Mouse (Mus musculus) liver, embryonic 14.5 days (tissue): Measurements from ENCODE around the gene Ubap2. TPM values are rescaled to one million over a fixed set of nuclear protein-coding genes. Genes with fewer than 3 reads are reported as not detected.

Experiments
- ATAC-seq: fragments of 200-750 bp; cut with Nextera tagmentation; 2 replicates; pipeline ENCODE4 v1.8.0; 2017; ENCODE audit warnings: moderate number of reproducible peaks, mild to moderate bottlenecking, moderate library complexity; ENCODE audit not compliant: insufficient read depth
- DNase-seq, 3 experiments: peaks; one replicate each; pipeline ENCODE4 v3.0.0-alpha.2; 2012 to 2013; ENCODE audit warnings: low read depth in 3 of 3, low spot score in 3 of 3
- H3K27ac ChIP-seq: fragments of 300-500 bp; sonication (generic); 2 replicates; pipeline ENCODE4 v1.5.1; 2014; ENCODE audit warnings: moderate library complexity, mild to moderate bottlenecking, control low read depth, inconsistent platforms
- H3K27me3 ChIP-seq: fragments of 300-500 bp; sonication (generic); 2 replicates; pipeline ENCODE4 v1.6.1; 2014; ENCODE audit warnings: mild to moderate bottlenecking, low read length, moderate library complexity; ENCODE audit not compliant: control insufficient read depth, insufficient read depth
- H3K36me3 ChIP-seq: fragments of 300-500 bp; sonication (generic); replicated peaks from 2 replicates; pipeline ENCODE4 v1.6.1; 2014; ENCODE audit warnings: low read depth; ENCODE audit not compliant: control insufficient read depth, insufficient read depth
- H3K4me1 ChIP-seq, 2 experiments: fragments of 200-500 bp in 1 of 2; fragments of 300-500 bp in 1 of 2; sonication (generic) in 1 of 2; replicated peaks; 2 replicates each; pipeline ENCODE4 v1.6.1; 2012 to 2014; ENCODE audit warnings: antibody characterized with exemption in 1 of 2, inconsistent platforms in 1 of 2, low read length in 1 of 2; ENCODE audit not compliant: control insufficient read depth in 2 of 2, insufficient read depth in 2 of 2
- H3K4me2 ChIP-seq: fragments of 300-500 bp; sonication (generic); 2 replicates; pipeline ENCODE4 v1.6.1; 2014; ENCODE audit warnings: low read depth, mild to moderate bottlenecking, control low read depth, moderate library complexity
- H3K4me3 ChIP-seq, 2 experiments: fragments of 200-500 bp in 1 of 2; fragments of 300-500 bp in 1 of 2; sonication (generic) in 1 of 2; 2 replicates each; pipeline ENCODE4 v1.5.1; 2012 to 2014; ENCODE audit warnings: low read depth in 2 of 2, low read length in 2 of 2, mild to moderate bottlenecking in 2 of 2, control low read depth in 1 of 2, inconsistent platforms in 1 of 2, moderate library complexity in 1 of 2; ENCODE audit not compliant: insufficient read depth in 1 of 2
- H3K9ac ChIP-seq: fragments of 300-500 bp; sonication (generic); replicated peaks from 2 replicates; pipeline ENCODE4 v1.6.1; 2014; ENCODE audit warnings: mild to moderate bottlenecking, control low read depth, moderate library complexity
- H3K9me3 ChIP-seq: fragments of 300-500 bp; sonication (generic); 2 replicates; pipeline ENCODE4 v1.6.1; 2016; ENCODE audit warnings: low read length, mixed read lengths; ENCODE audit not compliant: control insufficient read depth
- CTCF ChIP-seq: IDR thresholded peaks from 2 replicates; pipeline ENCODE4 v1.5.1; 2016; ENCODE audit warnings: antibody characterized with exemption, low read depth, control low read depth
- EP300 ChIP-seq: IDR thresholded peaks from 2 replicates; pipeline ENCODE4 v1.6.1; 2016; ENCODE audit warnings: antibody characterized with exemption, low read depth
- WGBS: fragments of 180-500 bp; shearing (Covaris S2); extraction: QIAGEN DNeasy Blood & Tissue Kit; methylation state at CpG from one replicate; pipeline ENCODE4 v1.1.7; 2014; ENCODE audit not compliant: insufficient replicate concordance; 5-methylcytosine and 5-hydroxymethylcytosine counted together
- polyA plus RNA-seq, 2 experiments: library from polyadenylated mRNA; depleted of rRNA in 1 of 2; stranded (reverse) in 1 of 2; unstranded in 1 of 2; fragments of >200 nt; fragmentation: Nextera tagmentation in 1 of 2; extraction: Ambion mirVana in 1 of 2; gene quantifications; 2 replicates each; pipeline versions ENCODE4 v1.2.1 to v1.2.3; 2012 to 2014

The Ubap2 gene
- polyA plus RNA-seq, 2 experiments: 17.2 to 17.7 TPM

GRCm38 (mm10) chr4:41151186-41151585, 123.8 kb downstream of the Ubap2 start:
- Histone ChIP-seq H3K4me3 (no peak overlapping the region), H3K27ac (no peak overlapping the region), H3K9ac (no peak overlapping the region), H3K36me3 (no peaks in the 10 kb centered on the region; the same call in 1 of the 2 replicates), H3K4me2 (no peak overlapping the region), H3K4me1 (peaks cover 0 to under 1% of the 10 kb centered on the region in 2 experiments; a peak in 1 of 4 replicates), H3K9me3 (no peaks in the 10 kb centered on the region), H3K27me3 (no peaks in the 10 kb centered on the region)
- WGBS: 84% methylated on average over 7 of the region's 7 CpGs
- TF ChIP-seq CTCF (no peak), EP300 (no peak)
- no peak for DNase-seq
- no peak for ATAC-seq

GRCm38 (mm10) chr4:41149891-41150290, 125.1 kb downstream of the Ubap2 start:
- WGBS: 65% methylated on average over 3 of the region's 3 CpGs

More at GRCm38 (mm10) chr4:41149891-41150290, 125.1 kb downstream of the Ubap2 start:
- Histone ChIP-seq H3K27me3 (no peaks in the 10 kb centered on the region), H3K27ac (no peak overlapping the region), H3K4me3 (no peak overlapping the region), H3K9ac (no peak overlapping the region), H3K36me3 (no peaks in the 10 kb centered on the region; the same call in 1 of the 2 replicates), H3K4me2 (no peak overlapping the region), H3K4me1 (no peaks in the 10 kb centered on the region; a peak in 1 of 4 replicates), H3K9me3 (no peaks in the 10 kb centered on the region)
- TF ChIP-seq CTCF (no peak), EP300 (no peak)
- no peak for DNase-seq
- ATAC-seq: no peak

Other genes with a start within 250 kb of the Ubap2 start
- gene Aqp7, start 227.0 kb downstream of the Ubap2 start, polyA plus RNA-seq (2012; rRNA removed): 1.1 and 1.4 TPM in 2 replicates
- 0.50 and 0.59 TPM in 2 replicates for gene Aqp7, start 227.0 kb downstream of the Ubap2 start, polyA plus RNA-seq (2014; fragmentation: Nextera tagmentation; extraction: Ambion mirVana)
- 15.6 and 18.3 TPM in 2 replicates for gene Aqp3, start 177.0 kb downstream of the Ubap2 start, polyA plus RNA-seq (2012; rRNA removed)
- 5.8 and 8.7 TPM in 2 replicates for gene Aqp3, start 177.0 kb downstream of the Ubap2 start, polyA plus RNA-seq (2014; fragmentation: Nextera tagmentation; extraction: Ambion mirVana)
- gene Nol6, start 150.7 kb downstream of the Ubap2 start, polyA plus RNA-seq (2012; rRNA removed): 9.4 and 9.5 TPM in 2 replicates
- 8.5 and 10.2 TPM in 2 replicates for gene Nol6, start 150.7 kb downstream of the Ubap2 start, polyA plus RNA-seq (2014; fragmentation: Nextera tagmentation; extraction: Ambion mirVana)
- gene Ube2r2, start 139.4 kb downstream of the Ubap2 start, polyA plus RNA-seq (2012; rRNA removed): 14.7 and 44.4 TPM in 2 replicates
- gene Ube2r2, start 139.4 kb downstream of the Ubap2 start, polyA plus RNA-seq (2014; fragmentation: Nextera tagmentation; extraction: Ambion mirVana): 31.9 and 38.4 TPM in 2 replicates
- 26.2 and 30.8 TPM in 2 replicates for gene Dcaf12, start 39.7 kb upstream of the Ubap2 start, polyA plus RNA-seq (2012; rRNA removed)
- 47.3 and 52.4 TPM in 2 replicates for gene Dcaf12, start 39.7 kb upstream of the Ubap2 start, polyA plus RNA-seq (2014; fragmentation: Nextera tagmentation; extraction: Ambion mirVana)
- 12.4 and 16.9 TPM in 2 replicates for gene Ubap1, start 73.9 kb upstream of the Ubap2 start, polyA plus RNA-seq (2012; rRNA removed)
- 21.4 and 24.4 TPM in 2 replicates for gene Ubap1, start 73.9 kb upstream of the Ubap2 start, polyA plus RNA-seq (2014; fragmentation: Nextera tagmentation; extraction: Ambion mirVana)
- 3.4 and 4.2 TPM in 2 replicates for gene Kif24, start 189.7 kb upstream of the Ubap2 start, polyA plus RNA-seq (2012; rRNA removed)
- gene Kif24, start 189.7 kb upstream of the Ubap2 start, polyA plus RNA-seq (2014; fragmentation: Nextera tagmentation; extraction: Ambion mirVana): 4.0 and 4.2 TPM in 2 replicates
- gene Nudt2, start 190.0 kb upstream of the Ubap2 start, polyA plus RNA-seq (2012; rRNA removed): 7.6 and 13.3 TPM in 2 replicates
- gene Nudt2, start 190.0 kb upstream of the Ubap2 start, polyA plus RNA-seq (2014; fragmentation: Nextera tagmentation; extraction: Ambion mirVana): 22.4 and 22.5 TPM in 2 replicates
- 0.39 and 0.44 TPM in 2 replicates for gene AI464131, start 227.9 kb upstream of the Ubap2 start, polyA plus RNA-seq (2012; rRNA removed)
- 0.33 and 0.62 TPM in 2 replicates for gene AI464131, start 227.9 kb upstream of the Ubap2 start, polyA plus RNA-seq (2014; fragmentation: Nextera tagmentation; extraction: Ambion mirVana)
- not detected in 2 replicates for gene 1110017D15Rik, start 242.2 kb upstream of the Ubap2 start, polyA plus RNA-seq (2012; rRNA removed)
- gene 1110017D15Rik, start 242.2 kb upstream of the Ubap2 start, polyA plus RNA-seq (2014; fragmentation: Nextera tagmentation; extraction: Ambion mirVana): not detected in 2 replicates